Mouse (Mus musculus) gastrocnemius, adult 8-10 months (tissue): Measurements from ENCODE around the gene Ebna1bp2. TPM values are rescaled to one million over a fixed set of nuclear protein-coding genes. Genes with fewer than 3 reads are reported as not detected.

ENCODE experiments used
- total RNA-seq, 4 experiments: library from RNA; stranded (reverse); gene quantifications; 2 replicates each; pipeline ENCODE4 v1.2.4; 2022

Ebna1bp2 gene
- total RNA-seq, 4 experiments from 2014 or later: 22.3 to 30.7 (median 25.1) TPM

Other genes starting within 250 kb of the Ebna1bp2 start
- 1 to 10 TPM; 4.8 to 6.8 (median 5.5) TPM for gene Szt2, start 211.5 kb upstream of the Ebna1bp2 start, total RNA-seq
- 10 to 100 TPM; 34.8 to 41.7 (median 38.3) TPM for gene Med8, start 211.5 kb upstream of the Ebna1bp2 start, total RNA-seq
- gene Elovl1, start 192.7 kb upstream of the Ebna1bp2 start, total RNA-seq: 1 to 10 TPM; 2.9 to 5.7 (median 4.3) TPM
- under 1 TPM in 1 of 4 experiments, not detected in 3; 0.20 TPM for gene Cdc20, start 183.4 kb upstream of the Ebna1bp2 start, total RNA-seq
- not detected for gene Mpl, start 163.3 kb upstream of the Ebna1bp2 start, total RNA-seq
- gene Tie1, start 130.7 kb upstream of the Ebna1bp2 start, total RNA-seq: 10 to 100 TPM in 2 of 4 experiments, 1 to 10 TPM in 2; 9.0 to 13.3 (median 10.2) TPM
- not detected for gene 2610528J11Rik, start 93.8 kb upstream of the Ebna1bp2 start, total RNA-seq
- gene Tmem125, start 76.8 kb upstream of the Ebna1bp2 start, total RNA-seq: not detected
- not detected for gene Cfap57, start within 50 bp of the Ebna1bp2 start, total RNA-seq
- not detected for gene Olfr62, start 38.2 kb downstream of the Ebna1bp2 start, total RNA-seq
- not detected for gene Olfr1342, start 72.0 kb downstream of the Ebna1bp2 start, total RNA-seq
- not detected for gene Olfr1341, start 82.7 kb downstream of the Ebna1bp2 start, total RNA-seq
- gene Olfr1340, start 99.3 kb downstream of the Ebna1bp2 start, total RNA-seq: not detected
- not detected for gene Olfr1339, start 111.4 kb downstream of the Ebna1bp2 start, total RNA-seq
- not detected for gene Olfr1338, start 137.9 kb downstream of the Ebna1bp2 start, total RNA-seq
- not detected for gene Olfr1337, start 161.8 kb downstream of the Ebna1bp2 start, total RNA-seq
- gene Olfr1335, start 189.1 kb downstream of the Ebna1bp2 start, total RNA-seq: not detected
- not detected for gene Olfr1333, start 215.5 kb downstream of the Ebna1bp2 start, total RNA-seq
- gene Olfr1331, start 243.8 kb downstream of the Ebna1bp2 start, total RNA-seq: not detected